Mouse (Mus musculus): ENCODE measurements around the gene Grid2.

The Grid2 gene

DNA sequence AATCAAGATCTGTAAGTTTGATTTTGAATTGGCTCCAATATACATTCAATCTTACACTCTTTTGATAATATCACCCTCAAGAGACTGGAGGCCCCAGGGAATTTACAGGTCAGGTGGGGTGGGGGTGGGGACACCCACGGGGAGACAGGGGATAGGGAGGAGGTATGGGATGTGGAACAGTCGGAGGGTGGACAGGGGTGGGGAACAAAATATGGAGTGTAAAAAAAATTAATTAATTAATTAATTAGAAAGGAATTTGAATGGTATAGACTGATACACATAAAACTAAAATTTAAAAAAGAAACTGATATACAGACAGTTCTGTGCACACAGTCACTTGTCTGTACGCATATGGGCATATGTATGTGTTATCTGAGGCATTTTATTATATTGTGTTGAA is 380.3 kb downstream of the Grid2 start:
- DNase-seq (ENCODE audit: low spot score in 2 of 2) = no peak

DNA sequence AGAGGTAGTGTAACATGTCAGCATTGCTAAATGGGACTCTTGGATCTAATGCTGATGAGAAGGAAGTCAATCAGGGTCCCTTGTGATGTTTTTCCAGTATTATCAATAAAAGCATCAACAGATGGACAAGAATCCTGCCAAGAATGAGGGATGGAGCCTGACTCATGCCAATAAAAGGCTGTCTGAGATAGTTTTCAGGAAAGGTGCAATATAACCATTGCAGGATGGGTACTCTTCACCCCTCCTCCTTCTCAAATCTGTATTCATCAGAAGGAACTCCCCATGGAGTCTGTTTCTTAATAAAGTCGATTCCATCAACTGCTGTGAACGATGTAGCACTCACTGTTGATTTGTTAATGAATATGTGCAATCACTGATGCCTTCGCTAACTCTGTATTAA is 403.7 kb downstream of the Grid2 start:
- no peak for DNase-seq (ENCODE audit: low spot score in 2 of 2)

DNA sequence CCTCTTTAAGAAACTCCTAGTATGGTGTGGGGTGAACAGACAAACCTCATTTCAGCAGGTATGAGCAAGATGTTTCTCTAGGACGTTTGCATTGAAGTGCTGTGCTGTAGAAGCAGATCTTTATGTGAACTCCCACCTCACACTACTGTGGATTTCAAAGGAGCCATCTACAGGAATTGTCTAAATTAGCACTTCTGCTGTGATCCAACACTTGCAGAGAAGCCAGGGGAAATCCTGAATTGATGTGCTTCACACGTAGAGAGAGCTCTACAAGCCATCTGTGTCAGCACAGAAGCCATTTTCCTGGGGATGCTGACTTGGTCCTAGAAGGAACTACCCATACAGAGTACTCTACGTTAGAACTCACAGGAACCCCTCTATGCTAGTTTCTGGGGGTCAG is 430.0 kb downstream of the Grid2 start:
- no peak for DNase-seq (ENCODE audit: low spot score in 2 of 2)

DNA sequence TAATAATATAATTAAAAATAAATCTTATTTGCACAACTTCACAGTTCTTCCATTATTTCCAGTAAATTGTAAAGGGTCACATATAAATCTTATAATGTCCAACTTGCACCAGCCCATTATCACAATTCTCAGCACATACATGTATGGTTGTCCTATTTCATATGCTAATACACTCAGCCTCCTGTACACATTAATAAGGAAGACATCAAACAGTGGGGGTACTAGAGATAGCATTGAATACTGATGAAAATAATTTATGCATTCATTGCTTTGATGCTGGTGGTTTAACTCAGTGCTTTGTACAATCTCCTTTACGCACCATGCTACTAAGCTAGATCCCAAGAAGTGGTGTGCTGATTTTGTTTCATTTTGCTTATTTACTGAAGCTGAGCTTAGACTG is 446.0 kb downstream of the Grid2 start:
- DNase-seq (ENCODE audit: low spot score in 2 of 2) = no peak

DNA sequence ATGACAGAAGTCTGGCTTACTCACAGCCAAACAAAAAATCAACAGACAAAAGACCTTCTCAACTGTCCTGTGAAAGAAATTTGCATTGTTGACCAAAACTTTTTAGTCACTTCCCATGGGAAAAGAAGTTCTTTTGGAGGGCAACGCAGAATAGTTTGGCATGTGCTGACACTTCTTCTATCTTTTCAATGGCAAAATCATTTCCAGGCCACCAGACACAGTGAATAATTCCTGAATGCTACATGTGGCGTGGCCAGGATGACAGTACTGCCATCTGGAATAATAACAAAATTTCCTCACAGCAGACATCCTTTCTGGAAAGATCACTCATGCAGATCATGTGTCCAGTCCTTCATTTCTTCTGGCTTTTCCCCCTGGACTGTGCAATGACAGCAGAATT is 478.1 kb downstream of the Grid2 start:
- DNase-seq (ENCODE audit: low spot score in 2 of 2) = no peak

DNA sequence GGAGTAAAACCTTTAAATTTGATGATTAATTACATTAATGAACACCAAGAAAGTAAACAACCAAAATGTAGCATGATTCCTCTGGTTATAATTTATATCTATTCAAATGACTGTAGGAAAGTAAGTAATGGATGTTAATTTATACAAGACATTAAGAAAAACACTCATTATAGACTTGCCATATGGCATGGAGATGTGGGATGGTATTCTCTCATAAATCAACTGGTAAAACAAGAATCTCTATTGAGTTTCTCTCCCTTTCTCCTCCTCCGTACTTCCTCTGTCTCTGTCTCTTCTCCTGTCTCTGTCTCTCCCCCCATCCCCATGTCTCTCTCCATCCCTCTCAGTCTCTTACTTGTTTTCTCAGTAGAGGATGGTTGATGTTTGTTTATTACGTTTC is 506.9 kb downstream of the Grid2 start:
- DNase-seq (ENCODE audit: low spot score in 2 of 2) = no peak

DNA sequence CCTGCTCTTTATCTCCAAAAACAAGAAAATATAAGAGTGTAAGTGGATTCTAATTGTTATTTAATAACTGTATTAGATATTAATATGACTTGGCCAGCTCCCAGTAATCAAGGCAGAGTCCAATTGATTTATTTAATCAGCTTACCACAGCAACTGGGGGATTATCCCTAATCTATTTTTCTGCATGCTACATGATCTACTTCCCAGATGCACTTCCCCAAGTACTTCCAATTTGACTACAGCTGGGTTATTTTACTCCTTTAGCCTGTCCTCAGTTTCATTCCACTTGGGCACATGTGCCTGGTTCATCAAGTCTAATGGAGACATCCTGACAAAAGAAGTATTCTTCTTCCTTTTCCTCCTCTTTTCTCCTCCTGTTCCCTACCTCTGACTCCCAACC is 539.0 kb downstream of the Grid2 start:
- no peak for DNase-seq (ENCODE audit: low spot score in 2 of 2)

DNA sequence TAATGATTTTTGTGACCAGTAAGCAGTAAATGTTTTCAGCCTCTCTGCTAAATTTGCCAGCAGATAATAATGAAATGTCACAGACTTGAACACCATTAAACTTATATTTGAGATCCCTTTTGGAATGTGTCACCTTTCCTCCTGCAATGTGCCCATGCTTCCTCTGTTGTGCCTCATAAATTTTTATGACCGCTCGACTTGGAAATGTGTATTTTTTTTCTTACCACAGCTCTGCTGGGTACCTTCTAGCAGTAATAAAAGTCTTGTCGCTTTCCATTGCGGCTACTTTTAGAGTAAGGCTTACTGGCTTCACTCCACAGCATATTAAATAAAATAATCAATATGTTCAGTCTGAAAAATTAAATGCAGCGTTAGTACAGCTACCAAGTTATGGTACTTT is 564.6 kb downstream of the Grid2 start:
- DNase-seq (ENCODE audit: low spot score in 2 of 2) = no peak

DNA sequence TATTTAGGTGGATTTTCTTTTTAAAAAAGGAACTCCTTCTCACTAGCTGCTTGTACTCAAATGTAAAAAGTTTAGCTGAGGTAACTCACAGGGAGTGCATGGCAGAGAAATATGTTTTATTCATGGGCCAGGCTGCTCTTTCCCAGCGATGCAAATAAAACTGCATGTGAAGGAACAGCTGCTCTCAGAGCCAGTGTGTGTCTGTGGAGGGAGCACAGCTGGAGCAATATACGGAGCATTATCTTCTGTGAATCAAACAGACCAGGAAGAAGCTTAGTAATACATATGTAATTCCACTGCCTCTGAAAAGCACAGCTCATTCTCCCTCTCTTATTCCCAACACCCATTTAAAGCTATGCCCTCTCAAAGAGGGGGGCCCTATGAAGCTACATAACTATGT is 607.0 kb downstream of the Grid2 start:
- no peak for DNase-seq (ENCODE audit: low spot score in 2 of 2)

DNA sequence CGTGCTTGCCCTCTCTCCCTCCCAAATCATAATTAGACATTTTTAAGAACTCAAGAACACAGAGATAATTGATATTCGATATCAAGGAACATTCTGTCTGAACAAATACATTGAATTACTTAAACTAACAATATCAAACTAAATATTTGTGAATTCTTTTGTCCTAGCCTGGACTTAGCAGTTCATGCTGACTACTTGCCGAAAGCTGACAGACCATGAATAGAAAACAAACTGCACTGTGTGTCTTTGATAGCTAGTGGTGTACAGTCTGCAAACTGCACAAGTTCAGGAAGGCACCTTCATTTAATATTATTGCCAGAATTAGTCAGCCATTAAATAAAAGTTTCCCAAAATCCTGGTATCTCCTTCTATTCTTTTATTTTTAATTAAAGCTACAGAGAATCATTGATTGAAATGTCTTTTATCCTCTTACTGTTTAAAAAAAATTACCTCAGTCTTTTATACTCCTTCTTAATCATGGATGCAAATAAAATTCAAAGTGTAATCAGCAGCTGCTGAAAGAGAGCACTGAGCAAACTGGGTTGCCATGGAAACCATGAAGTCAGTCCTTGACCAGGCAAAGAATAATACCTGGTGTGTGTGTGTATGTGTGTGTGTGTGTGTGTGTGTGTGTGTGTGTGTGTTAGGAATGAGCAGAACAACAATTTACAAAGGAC is 621.5 kb downstream of the Grid2 start:
- no peak for DNase-seq (ENCODE audit: low spot score in 2 of 2)

DNA sequence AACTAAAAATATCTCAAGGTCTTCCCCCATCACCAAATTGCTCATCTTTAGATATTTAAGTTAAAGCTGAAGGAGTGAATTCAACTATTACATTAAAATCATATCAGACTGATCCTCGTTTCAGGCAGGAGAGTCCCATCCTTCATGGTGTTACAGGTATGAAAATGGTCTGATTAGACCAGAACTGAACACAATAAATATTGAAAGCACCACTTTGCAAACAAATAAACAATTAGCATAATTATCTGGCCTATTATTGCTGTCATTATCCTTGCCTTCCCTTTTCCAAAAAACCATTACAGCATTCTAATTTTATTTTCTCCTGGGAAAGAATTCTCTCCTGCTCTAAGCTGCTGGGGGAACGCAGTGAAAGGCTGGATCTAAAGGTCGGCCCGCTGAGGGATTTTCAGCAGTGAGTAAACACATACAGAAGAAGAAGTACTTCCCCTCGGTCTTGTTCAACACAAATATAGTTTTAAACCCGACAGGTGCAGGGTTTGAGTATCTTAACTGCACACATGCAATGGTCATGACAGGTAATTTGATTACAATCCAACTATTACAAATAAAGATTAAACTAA is 622.2 kb downstream of the Grid2 start:
- no peak for DNase-seq (ENCODE audit: low spot score in 2 of 2)

DNA sequence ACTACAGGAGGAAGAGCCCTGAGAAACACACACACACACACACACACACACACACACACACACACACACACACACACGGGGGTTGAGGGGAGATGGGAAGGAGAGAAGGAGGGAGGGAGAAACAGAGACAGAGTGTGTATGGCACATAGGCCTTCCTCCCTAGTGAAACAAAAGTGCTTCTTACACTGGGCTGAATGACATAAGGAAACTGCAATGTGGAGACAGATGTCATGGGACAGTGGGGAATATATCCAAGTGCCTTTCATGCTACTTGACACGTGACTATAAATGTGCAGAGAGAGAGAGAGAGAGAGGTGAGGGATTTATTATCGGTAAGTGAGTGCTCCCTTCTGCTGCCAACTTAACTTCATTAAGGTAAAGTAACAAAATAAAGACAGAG is 639.0 kb downstream of the Grid2 start:
- DNase-seq (ENCODE audit: low spot score in 2 of 2) = no peak

DNA sequence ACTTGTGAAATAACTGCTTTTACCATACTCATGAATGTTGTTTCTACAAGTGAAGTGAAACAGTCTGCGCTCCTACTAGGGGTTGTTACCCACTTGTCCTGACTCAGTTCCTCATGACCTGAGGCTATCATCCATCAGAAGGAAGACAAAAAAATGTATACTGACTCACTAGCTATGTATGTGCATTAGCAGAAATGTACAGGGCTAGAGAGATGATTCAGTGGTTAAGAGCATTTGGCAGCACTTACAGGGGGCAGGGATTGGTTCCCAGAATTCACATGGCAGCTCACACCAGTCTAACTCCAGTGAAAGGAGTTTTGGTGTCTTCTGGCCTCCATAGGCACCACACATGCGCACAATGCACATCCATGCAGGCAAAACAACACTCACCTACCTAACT is 642.5 kb downstream of the Grid2 start:
- DNase-seq (ENCODE audit: low spot score in 2 of 2) = no peak

DNA sequence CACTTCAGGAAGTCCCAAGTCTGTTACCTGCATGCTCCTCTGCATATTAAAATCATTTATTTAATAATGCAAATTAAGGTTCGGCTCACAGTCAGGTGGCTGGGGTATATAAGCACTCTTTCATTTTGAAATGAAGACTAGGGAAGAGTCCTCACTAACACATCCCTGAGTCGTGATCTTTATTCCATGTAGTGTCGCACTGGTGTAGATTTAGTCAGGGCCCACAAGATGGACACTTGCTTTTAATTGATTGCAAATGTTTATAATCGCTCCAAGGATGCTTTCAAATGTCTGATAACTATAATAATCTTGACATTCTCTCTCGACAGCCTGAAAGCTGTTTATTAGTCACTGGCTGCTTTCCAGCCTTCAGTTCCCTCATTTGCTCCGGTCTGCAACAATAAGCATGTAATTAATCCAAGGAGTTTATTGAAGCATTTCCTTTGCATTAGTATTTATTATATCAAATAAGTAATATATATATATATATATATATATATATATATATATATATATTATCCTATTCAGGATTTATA is 661.4 kb downstream of the Grid2 start:
- no peak for DNase-seq (ENCODE audit: low spot score in 2 of 2)

DNA sequence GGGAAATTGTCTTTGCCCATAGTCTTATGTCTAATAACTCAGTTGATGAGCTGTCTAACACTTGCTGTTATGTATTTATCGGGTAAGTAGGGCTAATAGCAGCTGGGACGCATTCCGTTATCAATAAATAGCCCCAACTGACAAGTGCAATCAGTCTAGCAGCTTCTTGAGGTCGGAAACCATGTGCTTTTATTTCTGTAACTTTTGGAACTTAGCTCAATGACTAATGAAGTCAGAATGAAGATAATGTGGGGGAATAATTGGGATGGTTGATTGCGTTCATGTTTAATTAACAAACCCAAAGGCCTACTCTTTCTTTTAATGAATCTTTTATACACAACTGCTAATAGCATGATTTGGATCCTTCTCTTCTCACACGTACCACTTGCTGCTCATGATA is 666.3 kb downstream of the Grid2 start:
- DNase-seq (ENCODE audit: low spot score in 2 of 2) = no peak

DNA sequence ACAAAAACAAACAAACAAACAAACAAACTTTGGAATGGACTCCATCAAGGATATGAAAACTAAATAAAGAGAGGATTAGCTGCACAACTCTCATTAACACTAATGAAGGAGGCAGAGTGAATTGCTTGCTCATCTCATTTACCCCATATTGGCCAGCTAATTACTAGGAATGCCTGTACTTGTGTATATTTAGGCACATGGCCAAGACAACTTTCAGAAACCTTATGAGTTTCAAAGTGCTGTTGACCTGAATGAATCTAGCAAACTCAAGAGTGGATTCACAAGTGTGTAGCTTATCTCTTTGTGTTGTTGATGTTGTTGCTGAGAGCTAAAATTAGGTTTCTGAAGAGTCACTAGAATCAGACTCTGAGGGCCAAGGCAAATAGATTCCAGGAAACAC is 675.5 kb downstream of the Grid2 start:
- DNase-seq (ENCODE audit: low spot score in 2 of 2) = no peak

DNA sequence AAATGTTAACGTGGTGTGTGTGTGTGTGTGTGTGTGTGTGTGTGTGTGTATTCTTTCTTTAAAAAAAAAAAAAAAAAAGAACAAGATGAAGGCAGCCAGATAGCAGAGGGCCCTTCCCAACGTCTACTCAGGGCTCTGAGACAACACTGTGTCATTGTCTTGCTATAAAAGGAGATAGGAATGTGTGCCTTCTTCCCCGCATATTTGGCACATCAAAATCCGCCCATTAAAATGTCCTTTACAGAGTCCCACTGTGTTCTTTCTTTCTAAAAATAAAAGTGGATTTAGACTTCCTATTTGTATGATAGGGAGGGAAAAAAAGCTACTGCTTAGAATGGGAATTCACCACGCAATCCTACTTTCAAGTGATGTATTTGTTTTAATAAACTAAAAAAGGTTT is 691.0 kb downstream of the Grid2 start:
- DNase-seq (ENCODE audit: low spot score in 2 of 2) = no peak

DNA sequence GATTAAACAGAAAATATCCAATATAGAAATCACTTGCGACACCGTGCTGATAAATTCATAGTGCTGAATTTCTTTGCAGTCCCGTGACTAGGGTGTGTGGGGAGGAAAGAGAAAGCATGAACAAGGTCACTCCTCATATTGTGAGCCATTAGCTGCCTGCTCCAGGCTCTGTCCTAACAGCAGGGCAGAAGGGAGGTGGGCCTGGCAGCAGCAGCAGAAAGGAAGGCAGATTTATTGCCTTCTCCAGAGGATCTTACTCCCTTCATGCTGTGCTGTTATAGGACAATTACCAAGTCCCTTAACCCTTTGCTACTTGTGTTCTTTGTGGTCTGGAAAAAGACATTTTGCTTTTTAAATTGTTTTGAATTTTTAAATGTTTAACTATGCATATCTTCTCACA is 708.1 kb downstream of the Grid2 start:
- no peak for DNase-seq (ENCODE audit: low spot score in 2 of 2)

DNA sequence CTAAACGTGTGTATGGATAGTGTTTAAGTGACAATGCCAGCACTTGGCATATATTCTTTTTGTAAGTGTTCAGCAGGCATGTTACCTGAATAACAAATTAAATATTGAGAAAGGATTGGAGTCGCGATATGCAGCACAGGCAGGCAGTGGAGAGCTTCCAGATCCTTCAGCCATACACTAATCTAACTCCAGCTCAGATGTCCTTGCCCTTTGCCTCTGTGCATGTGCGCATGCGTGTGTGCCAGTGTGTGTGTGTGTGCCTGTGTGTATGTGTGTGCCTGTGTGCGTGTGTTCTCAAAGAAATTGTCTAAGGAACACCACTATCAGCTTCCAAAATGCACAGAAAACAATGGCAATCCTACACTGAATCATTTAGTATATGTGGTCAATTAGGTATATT is 708.6 kb downstream of the Grid2 start:
- no peak for DNase-seq (ENCODE audit: low spot score in 2 of 2)

DNA sequence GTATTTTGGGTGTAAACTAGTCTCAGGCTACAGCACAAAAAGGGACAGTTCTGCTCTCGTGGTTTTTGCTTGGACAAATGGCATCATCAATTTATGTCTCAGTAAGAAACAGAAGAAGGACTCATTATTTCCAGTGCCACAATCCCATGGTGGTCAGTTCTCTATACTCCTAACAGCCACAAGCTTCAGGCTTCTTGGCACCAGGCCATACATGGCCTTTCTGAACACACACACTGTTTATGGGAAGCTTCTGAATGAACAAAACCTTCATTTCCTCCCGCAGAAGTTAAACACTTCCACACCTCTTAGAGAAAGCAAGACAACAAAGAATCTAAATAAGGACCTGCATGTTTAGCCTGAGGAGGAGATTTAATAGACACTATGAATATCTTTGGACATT is 709.1 kb downstream of the Grid2 start:
- no peak for DNase-seq (ENCODE audit: low spot score in 2 of 2)

DNA sequence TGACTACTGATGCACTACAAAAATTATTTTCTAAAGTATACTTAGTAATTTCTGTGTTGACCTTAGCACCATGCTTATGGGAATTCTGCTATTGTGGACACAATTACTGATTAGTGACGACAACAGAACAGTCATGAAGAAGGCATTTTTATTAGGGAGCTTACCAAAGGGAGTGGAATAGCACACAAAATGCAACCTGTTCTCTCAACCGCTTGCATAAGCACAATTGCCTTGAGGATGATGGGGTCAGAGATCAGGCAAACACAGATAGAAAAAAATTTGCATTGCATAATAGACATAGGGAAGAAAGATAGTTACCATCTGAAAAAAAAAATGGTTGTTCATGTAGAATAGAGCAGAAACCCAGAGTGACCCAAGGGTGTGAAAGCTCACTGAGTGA is 790.4 kb downstream of the Grid2 start:
- DNase-seq (ENCODE audit: low spot score in 2 of 2) = no peak

DNA sequence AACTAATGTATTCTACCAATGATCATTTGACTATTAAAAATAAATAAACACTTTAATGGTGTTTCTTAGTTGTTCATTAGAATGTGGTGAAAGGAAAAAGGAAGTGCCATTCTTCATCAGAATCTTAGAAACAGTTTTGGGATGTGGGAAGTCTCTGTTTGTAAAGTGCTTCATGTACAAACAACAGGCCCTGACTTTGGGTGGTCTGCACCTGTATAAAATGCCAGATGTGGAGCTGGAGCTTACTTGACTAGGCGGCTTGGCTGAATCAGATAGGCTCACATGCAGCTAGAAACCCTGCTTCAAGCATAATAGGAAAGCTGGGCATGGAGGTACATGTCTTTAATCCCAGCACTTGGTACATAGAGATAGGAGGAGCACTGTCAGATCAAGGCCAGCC is 791.1 kb downstream of the Grid2 start:
- no peak for DNase-seq (ENCODE audit: low spot score in 2 of 2)

DNA sequence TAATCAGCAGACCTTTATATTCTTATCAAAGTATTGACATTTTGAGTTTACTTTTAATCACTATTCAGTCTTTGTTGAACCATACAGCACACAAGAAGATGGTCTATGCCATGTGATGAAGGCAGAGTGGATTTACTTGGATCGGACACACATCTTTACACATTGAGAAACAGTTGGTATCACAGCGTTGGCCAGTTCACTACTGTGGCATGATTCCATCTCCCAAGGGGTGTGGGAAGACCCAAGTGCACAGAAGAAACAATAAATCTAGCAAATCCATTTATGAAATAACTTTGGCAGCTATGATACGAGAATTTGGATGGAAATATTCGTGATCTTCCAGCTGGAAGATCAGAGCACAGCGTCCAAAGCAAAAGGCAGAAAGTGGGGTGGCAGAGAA is 792.3 kb downstream of the Grid2 start:
- no peak for DNase-seq (ENCODE audit: low spot score in 2 of 2)

DNA sequence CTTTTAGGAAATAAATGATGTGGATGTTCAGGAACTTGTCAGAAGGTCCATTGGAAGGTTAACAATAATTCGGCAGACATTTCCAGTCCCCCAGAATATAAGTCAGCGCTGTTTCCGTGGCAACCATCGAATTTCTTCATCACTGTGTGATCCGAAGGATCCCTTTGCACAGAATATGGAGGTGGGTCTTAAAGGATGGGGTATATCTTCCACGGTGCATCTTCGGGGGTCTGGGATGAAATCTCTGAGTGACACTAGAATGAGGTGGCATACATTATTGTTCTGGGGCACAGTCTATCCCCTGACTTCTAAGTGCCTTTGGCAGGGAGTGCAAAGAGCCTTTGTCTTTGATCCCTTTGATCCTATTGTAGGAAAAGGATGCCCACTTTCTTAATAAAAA is 808.2 kb downstream of the Grid2 start:
- no peak for DNase-seq (ENCODE audit: low spot score in 2 of 2)

All from heart, adult 9 months (tissue).